ENCODE assay signal across 7 mouse cellular contexts in genomic region chr1:93014460-93014859, GRCm38 (mm10). TPM values are rescaled to one million over a fixed set of nuclear protein-coding genes. Genes with fewer than 3 reads are reported as not detected.
DNase-seq lines count a peak whose midpoint lies in the region; ATAC-seq and TF ChIP-seq lines count a peak whose summit lies in the region.

No protein-coding gene starts in this region.

- intact Hi-C loops in left cerebral cortex, postnatal 14 days (cut with DNase I), result no loop called here

- H3K4me2 ChIP-seq in midbrain, postnatal 0 days (ENCODE audit: low read depth, low read length, poor library complexity, severe bottlenecking), result no peak overlapping the region

- H3K36me3 ChIP-seq in midbrain, postnatal 0 days (ENCODE audit: insufficient read depth, low read length), result peaks cover 27% of the 10 kb centered on the region
- no peaks in the 10 kb centered on the region for H3K36me3 ChIP-seq in spleen, adult 2 months (ENCODE audit: control insufficient read depth, insufficient read depth, low read length)

- H3K27ac ChIP-seq in midbrain, postnatal 0 days (ENCODE audit: low read depth, low read length), result no peak overlapping the region
- H3K27ac ChIP-seq in spleen, adult 2 months (ENCODE audit: insufficient read depth, low read length), result no peak overlapping the region

- TF ChIP-seq POLR2A in spleen, adult 2 months (IDR thresholded peaks at IDR 0.05; ENCODE audit: low read depth, low read length), result no peak

- H3K4me3 ChIP-seq in midbrain, postnatal 0 days (ENCODE audit: low read depth, low read length), result no peak overlapping the region
- H3K4me3 ChIP-seq in spleen, adult 2 months (ENCODE audit: extremely low read depth, insufficient read depth, insufficient read length), result no peak overlapping the region

- ATAC-seq in midbrain, postnatal 0 days (ENCODE audit: low FRiP score), result peak; percentile 54; the same call in 1 of the 2 replicates

- DNase-seq in ZHBTc4 (ENCODE audit: low read depth, low spot score), result peak; percentile 75
- DNase-seq in cerebellum, adult 8-10 months, result peak; percentile 82
- peak; percentile 60 to 71 for DNase-seq in frontal cortex, postnatal 10 days (ENCODE audit: low spot score in 2 of 2)
- DNase-seq in hindlimb bud, embryonic 11.5 days (ENCODE audit: extremely low spot score, low read depth, low spot score), result peak; percentile 16
- peak; percentile 78 to 86 for DNase-seq in left cerebral cortex, postnatal 14 days (ENCODE audit: low spot score in 2 of 2)
- peak; percentile 69 for DNase-seq in midbrain, postnatal 0 days (ENCODE audit: low spot score)
- DNase-seq in spleen, adult 2 months (ENCODE audit: low read depth in 1 of 2, low spot score in 2 of 2), result peak in 1 of 2 experiments; percentile 61

- H3K27me3 ChIP-seq in midbrain, postnatal 0 days (ENCODE audit: insufficient read depth, low read length), result no peaks in the 10 kb centered on the region
- H3K27me3 ChIP-seq in spleen, adult 2 months (ENCODE audit: control insufficient read depth, insufficient read depth, low read length), result no peaks in the 10 kb centered on the region

- TF ChIP-seq CTCF in midbrain, postnatal 0 days (IDR thresholded peaks at IDR 0.05), result peak; percentile 88
- TF ChIP-seq CTCF in spleen, adult 2 months (IDR thresholded peaks at IDR 0.05; ENCODE audit: extremely low read depth, insufficient read depth, insufficient read length, insufficient replicate concordance), result peak; percentile 57; the same call in 1 of the 2 replicates

- H3K9me3 ChIP-seq in midbrain, postnatal 0 days (ENCODE audit: low read length), result no peaks in the 10 kb centered on the region

- no peak overlapping the region for H3K9ac ChIP-seq in midbrain, postnatal 0 days (replicated peaks; ENCODE audit: low read length, poor library complexity, severe bottlenecking)

- no peaks in the 10 kb centered on the region for H3K4me1 ChIP-seq in midbrain, postnatal 0 days (ENCODE audit: insufficient read depth, low read length)
- H3K4me1 ChIP-seq in spleen, adult 2 months (ENCODE audit: control insufficient read depth, insufficient read depth, insufficient read length), result no peaks in the 10 kb centered on the region

RNA-seq across cellular contexts. Expression of gene Aqp12, which starts 8.3 kb away (rescaled TPM):
- total RNA-seq in left cerebral cortex, postnatal 14 days (2021), result not detected
- not detected in 2 replicates for total RNA-seq in midbrain, postnatal 0 days (2014; rRNA removed)
- polyA plus RNA-seq in midbrain, postnatal 0 days (2015; fragmentation: Nextera tagmentation; extraction: Ambion mirVana), result not detected in 2 replicates
- polyA plus RNA-seq in spleen, adult 2 months (2012; rRNA removed), result 28.4 and 28.9 TPM in 2 replicates
